Comparison of ENCODE assay signal across 8 mouse cellular contexts in the genomic region with DNA sequence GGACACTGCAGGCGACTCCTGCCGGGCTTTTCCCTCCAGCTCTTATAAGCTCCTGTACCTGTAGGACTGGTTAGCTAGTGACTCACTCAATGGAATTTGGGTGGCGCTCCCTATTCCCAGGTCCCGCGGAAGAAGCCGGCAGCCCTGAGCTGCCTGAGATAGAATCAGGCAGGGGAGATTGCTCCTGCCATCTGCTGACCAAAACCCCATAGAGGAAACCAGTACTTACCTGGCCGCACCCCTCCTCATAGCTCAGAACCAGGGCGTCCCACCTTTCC. TPM values are rescaled to one million over a fixed set of nuclear protein-coding genes. Genes with fewer than 3 reads are reported as not detected.
DNase-seq lines count a peak whose midpoint lies in the region; ATAC-seq and TF ChIP-seq lines count a peak whose summit lies in the region.

A gene (minus strand): TSS at position 20 of the 278 bp plus-strand sequence.

- no peaks in the 10 kb centered on the region for H3K36me3 ChIP-seq in intestine, embryonic 15.5 days
- no peaks in the 10 kb centered on the region for H3K36me3 ChIP-seq in lung, embryonic 14.5 days (ENCODE audit: insufficient read depth)

- 5% methylated on average over 8 of the region's 8 CpGs for WGBS in intestine, embryonic 15.5 days
- WGBS in lung, embryonic 14.5 days, result 4% methylated on average over 8 of the region's 8 CpGs

- TF ChIP-seq CTCF in lung, embryonic 14.5 days (IDR thresholded peaks at IDR 0.05; ENCODE audit: low read depth), result 0 out of 2 replicates have a peak, but pooled peaks have one; percentile 12

- peak within 1 kb of the TSS; percentile 85 for H3K4me2 ChIP-seq in intestine, embryonic 15.5 days (replicated peaks)
- H3K4me2 ChIP-seq in lung, embryonic 14.5 days, result peak within 1 kb of the TSS; percentile 71

- peak within 1 kb of the TSS; percentile 39 for H3K4me3 ChIP-seq in intestine, embryonic 15.5 days (replicated peaks)
- peak within 1 kb of the TSS; percentile 39 for H3K4me3 ChIP-seq in lung, embryonic 14.5 days (ENCODE audit: low read depth, low read length)

- DNase-seq in urinary bladder, adult 18-20 months (ENCODE audit: low spot score in 2 of 2), result peak; percentile 33 to 73
- no peak for DNase-seq in urinary bladder, postnatal 10 days (ENCODE audit: low spot score)
- peak; percentile 51 for DNase-seq in lung, embryonic 14.5 days
- DNase-seq in urinary bladder, postnatal 14 days (ENCODE audit: low spot score), result peak; percentile 81
- DNase-seq in embryo, embryonic 10 days (ENCODE audit: low spot score), result no peak
- DNase-seq in frontal cortex, postnatal 36 days (ENCODE audit: low spot score in 2 of 2), result no peak

- H3K4me1 ChIP-seq in intestine, embryonic 15.5 days (replicated peaks), result peaks cover 14% of the 10 kb centered on the region
- H3K4me1 ChIP-seq in lung, embryonic 14.5 days (ENCODE audit: insufficient read depth), result peaks cover 4% of the 10 kb centered on the region

- H3K9ac ChIP-seq in intestine, embryonic 15.5 days, result no peak within 1 kb of the TSS
- H3K9ac ChIP-seq in lung, embryonic 14.5 days, result peak within 1 kb of the TSS; percentile 34; the same call in 1 of the 2 replicates

- peak; percentile 80 for ATAC-seq in intestine, embryonic 15.5 days
- peak; percentile 59 for ATAC-seq in lung, embryonic 14.5 days (ENCODE audit: insufficient read depth)
- ATAC-seq in CD4-positive, CD25-positive, alpha-beta regulatory T cell, adult 4 months, result no peak

- no peaks in the 10 kb centered on the region for H3K9me3 ChIP-seq in intestine, embryonic 15.5 days
- H3K9me3 ChIP-seq in lung, embryonic 14.5 days (ENCODE audit: low read depth, low read length), result no peaks in the 10 kb centered on the region

- no peak within 1 kb of the TSS for H3K27ac ChIP-seq in intestine, embryonic 15.5 days
- no peak within 1 kb of the TSS for H3K27ac ChIP-seq in lung, embryonic 14.5 days (ENCODE audit: low read depth)

- H3K27me3 ChIP-seq in intestine, embryonic 15.5 days (replicated peaks), result peaks cover 42% of the 10 kb centered on the region
- H3K27me3 ChIP-seq in lung, embryonic 14.5 days (ENCODE audit: insufficient read depth, low read length), result peaks cover 49% of the 10 kb centered on the region

RNA-seq across cellular contexts. Expression of the gene that starts here (rescaled TPM):
- polyA plus RNA-seq in intestine, embryonic 15.5 days (2015; fragmentation: Nextera tagmentation; extraction: Ambion mirVana), result 5.9 and 8.2 TPM in 2 replicates
- polyA plus RNA-seq in lung, embryonic 14.5 days (2014; fragmentation: Nextera tagmentation; extraction: Ambion mirVana), result 7.1 and 7.9 TPM in 2 replicates
- polyA plus RNA-seq in CD4-positive, CD25-positive, alpha-beta regulatory T cell, adult 4 months (2017; shearing (Covaris generic)), result not detected

Comparison
In these comparisons a context has a peak if more than half of its experiments do, and no peak if none do; other contexts are left out.
1. DNase-seq: peak in urinary bladder, adult 18-20 months (2 of 2), lung, embryonic 14.5 days (single experiment) and urinary bladder, postnatal 14 days (single experiment); none in urinary bladder, postnatal 10 days (single experiment), embryo, embryonic 10 days (single experiment) and frontal cortex, postnatal 36 days (0 of 2).